Mouse (Mus musculus) skeletal muscle tissue, adult 2 months (tissue): ENCODE results near the gene Itpripl2.

ENCODE experiments used
- DNase-seq: peaks from one replicate; pipeline ENCODE4 v3.0.0-alpha.2; 2012; ENCODE audit warnings: low read depth, low spot score

Gene Itpripl2

DNA sequence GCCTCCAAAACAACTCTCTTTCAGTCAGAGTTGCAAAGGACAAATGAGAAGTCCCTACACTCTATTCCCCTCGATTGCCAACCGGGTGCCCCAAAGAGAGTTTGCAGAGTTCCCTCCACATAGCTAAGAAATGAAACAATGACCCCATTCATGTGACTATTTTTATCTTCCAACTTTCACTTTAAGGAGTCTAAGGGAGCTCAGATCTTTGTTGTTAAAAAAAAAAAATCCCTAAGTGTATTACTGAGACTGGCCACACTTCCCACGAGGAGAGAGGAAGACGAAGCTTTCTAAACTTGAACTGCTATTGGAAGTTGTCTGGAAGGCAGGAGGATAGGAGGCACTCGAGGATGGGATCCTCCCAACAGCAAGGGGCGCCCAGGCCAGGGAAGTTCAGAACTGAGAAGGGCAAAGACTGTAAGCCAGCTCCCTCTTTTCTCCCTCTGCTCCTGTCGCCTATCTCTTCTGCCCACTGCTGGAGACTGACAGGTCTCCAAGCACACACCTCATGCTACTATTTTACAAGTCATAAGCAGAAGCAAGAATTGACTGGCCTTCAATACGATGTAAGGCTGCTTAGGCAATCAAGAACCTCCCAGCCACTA lies 3.6 kb downstream of the Itpripl2 start:
- no peak for DNase-seq

DNA sequence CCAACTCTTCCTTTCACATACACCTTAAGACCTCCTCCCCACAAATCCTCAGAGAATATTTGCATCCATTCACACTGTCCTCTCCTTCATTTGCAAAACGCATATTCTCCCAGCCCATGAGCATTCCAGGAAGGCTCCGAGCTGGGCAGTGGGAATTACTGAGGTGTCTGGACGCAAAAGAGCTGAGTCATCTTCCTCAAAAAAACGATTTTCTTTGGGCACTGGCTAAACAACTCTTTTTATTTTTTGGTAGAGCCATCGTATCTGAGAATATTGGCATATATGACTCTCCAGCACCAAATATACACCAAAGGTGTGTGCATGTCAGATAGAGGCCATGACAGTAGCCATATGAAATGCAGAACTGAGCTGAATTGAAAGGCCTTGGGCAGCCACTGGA lies 4.9 kb downstream of the Itpripl2 start:
- no peak for DNase-seq

DNA sequence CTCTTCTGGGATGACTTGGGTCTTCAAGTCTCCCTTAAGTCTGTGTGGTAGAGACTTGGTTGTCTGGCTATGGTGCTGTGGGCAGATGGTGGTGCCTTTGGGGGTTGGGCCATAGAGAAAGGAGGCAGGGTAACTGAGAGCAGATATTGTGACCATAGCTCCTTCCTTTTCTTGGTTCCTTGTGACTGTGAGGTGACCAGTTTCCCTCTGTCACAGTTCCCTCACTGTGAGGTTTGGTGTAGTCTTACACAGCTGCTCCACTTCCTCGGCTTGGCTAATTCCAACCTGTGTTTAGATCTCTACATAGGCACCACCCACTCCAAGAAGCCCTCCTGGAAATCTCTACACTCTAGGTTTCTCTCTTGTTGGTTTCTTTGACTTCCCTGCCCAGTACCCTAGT lies 7.8 kb downstream of the Itpripl2 start:
- DNase-seq = no peak

- no peak for DNase-seq
Observed at GRCm38 (mm10) chr7:118482001-118482400, 9.8 kb downstream of the Itpripl2 start.

- DNase-seq = no peak
Observed at GRCm38 (mm10) chr7:118481047-118481810, 10.5 kb downstream of the Itpripl2 start.

DNA sequence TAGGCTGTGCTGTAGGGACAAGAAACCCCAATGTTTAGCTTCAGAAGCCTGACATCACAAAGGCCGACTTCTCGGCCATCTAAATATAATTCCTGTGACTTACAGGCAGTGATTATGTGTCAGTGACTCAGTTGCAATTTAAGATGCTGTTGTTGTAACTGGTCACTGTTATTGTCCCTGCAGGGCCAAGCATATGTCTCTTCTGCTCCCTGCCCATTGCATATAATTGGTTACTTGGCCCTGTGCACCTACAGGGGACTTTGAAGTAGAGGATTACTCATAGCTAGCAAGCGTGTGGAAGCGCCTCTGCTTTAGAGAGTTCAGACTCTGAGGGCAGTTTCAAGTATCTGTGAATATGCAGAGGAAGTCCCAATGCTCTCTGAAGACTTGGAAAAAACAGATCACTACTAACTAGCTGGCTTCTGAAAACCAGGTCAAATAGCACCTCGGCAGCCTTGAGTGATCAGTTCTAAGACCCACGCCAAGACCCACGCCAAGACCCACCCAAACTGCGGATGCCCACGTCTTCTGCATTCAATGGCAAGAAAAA lies 11.5 kb downstream of the Itpripl2 start:
- DNase-seq = no peak

DNA sequence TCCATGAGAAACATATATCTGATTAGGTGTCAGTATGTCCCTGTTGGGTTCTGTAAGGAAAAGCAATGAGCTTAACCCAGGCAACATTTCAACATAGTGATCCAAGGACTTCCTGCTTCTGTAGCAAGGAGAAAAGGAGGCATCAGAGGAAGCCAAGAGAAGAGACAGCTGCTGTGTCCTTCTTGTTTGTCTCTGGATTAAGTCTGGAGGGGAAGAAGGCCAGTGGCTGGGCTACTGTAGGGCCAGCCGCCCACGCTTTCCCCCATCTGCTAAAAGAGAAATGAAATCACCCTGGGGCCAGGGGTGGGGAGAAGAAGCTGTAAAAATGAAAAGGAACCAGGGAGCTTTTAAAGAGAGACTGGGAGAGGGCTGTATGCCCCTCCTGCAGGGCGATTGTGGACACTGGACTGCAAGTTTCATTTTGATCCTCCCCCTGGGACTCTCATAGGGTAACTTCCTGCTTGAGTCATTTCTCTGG lies 12.9 kb downstream of the Itpripl2 start:
- DNase-seq = peak; percentile 79

- DNase-seq = no peak
Observed at GRCm38 (mm10) chr7:118476428-118476827, 15.3 kb downstream of the Itpripl2 start.

- DNase-seq = no peak
Observed at GRCm38 (mm10) chr7:118475008-118475705, 16.6 kb downstream of the Itpripl2 start.

- no peak for DNase-seq
Observed at GRCm38 (mm10) chr7:118472886-118473285, 18.9 kb downstream of the Itpripl2 start.

- DNase-seq = peak; percentile 49
Observed at GRCm38 (mm10) chr7:118468060-118468459, 23.7 kb downstream of the Itpripl2 start.

GRCm38 (mm10) chr7:118464432-118464831 lies 27.3 kb downstream of the Itpripl2 start:
- no peak for DNase-seq

GRCm38 (mm10) chr7:118462818-118463762 lies 28.7 kb downstream of the Itpripl2 start:
- no peak for DNase-seq

DNA sequence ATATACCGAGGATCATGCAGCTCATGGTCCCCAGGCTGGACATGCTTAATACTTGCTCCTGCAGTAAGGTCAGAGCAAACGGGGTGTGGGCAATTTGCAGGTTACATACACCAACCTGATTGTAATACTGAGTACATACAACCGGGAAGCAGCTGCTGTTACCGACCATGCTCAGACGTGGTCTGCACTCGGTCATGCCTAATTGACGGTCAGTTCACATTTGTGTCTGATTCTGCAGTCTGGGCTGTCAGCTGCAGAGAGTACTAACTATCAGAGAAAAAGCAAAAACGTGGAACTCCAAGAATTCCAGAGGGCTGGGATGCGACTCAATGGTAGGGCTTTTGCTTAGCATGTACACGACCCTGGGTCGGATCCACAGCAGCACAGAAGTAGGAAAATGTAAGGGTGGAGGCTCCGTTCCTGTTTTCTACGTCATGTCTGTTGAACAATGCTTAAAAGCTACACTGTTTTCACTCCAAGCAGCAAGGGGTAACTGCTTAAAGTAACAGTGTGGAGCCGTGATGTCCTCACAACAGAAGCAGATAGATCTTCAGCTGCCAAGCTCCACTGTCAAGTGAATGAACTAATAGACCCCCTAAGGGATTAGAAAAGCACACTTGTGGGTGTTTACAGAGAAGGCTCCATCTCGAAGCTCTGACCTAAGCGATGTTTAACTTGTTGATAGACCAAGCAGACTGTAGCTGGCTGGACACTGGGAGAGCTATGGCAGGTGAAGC lies 30.2 kb downstream of the Itpripl2 start:
- no peak for DNase-seq

- DNase-seq = no peak
Observed at GRCm38 (mm10) chr7:118453722-118454121, 38.1 kb downstream of the Itpripl2 start.

GRCm38 (mm10) chr7:118452940-118453339 lies 38.8 kb downstream of the Itpripl2 start:
- no peak for DNase-seq

- DNase-seq = peak; percentile 78
Observed at GRCm38 (mm10) chr7:118448134-118448967, 43.4 kb downstream of the Itpripl2 start, which contains the start of gene Syt17. TSS of gene Syt17 (minus strand) at chr7:118448222.

- DNase-seq = no peak
Observed at GRCm38 (mm10) chr7:118447291-118448133, 44.3 kb downstream of the Itpripl2 start.
